Mouse (Mus musculus): ENCODE data around the gene Eif3k. TPM values are rescaled to one million over a fixed set of nuclear protein-coding genes. Genes with fewer than 3 reads are reported as not detected.

The Eif3k gene
- total and polyA plus RNA-seq, 3 experiments = 545 to 671 TPM; not detected in 1

GRCm38 (mm10) chr7:29019447-29020220 lies 38.0 kb upstream of the Eif3k start:
- no peaks in the 10 kb centered on the region for H3K27me3 ChIP-seq (ENCODE audit: control insufficient read depth in 1 of 2, insufficient read depth in 2 of 2, low read length in 2 of 2)
- H3K4me3 ChIP-seq (ENCODE audit: control insufficient read depth in 1 of 2, insufficient read depth in 1 of 2, low read depth in 2 of 2, low read length in 2 of 2) = no peak overlapping the region
- H3K9me3 ChIP-seq (replicated peaks; ENCODE audit: insufficient read depth, low read length) = no peaks in the 10 kb centered on the region
- no peak overlapping the region for H3K9ac ChIP-seq (ENCODE audit: control insufficient read depth, low read depth, low read length, poor library complexity, severe bottlenecking)
- H3K79me2 ChIP-seq (ENCODE audit: control insufficient read depth, insufficient read depth, low read length, poor library complexity) = no peaks in the 10 kb centered on the region
- TF ChIP-seq KAT2A (conservative IDR thresholded peaks at IDR 0.05; ENCODE audit: low read depth, low read length) = no peak
- no peak for TF ChIP-seq ZC3H11A (IDR thresholded peaks at IDR 0.05; ENCODE audit: low read depth, low read length)
- TF ChIP-seq ELF1 (IDR thresholded peaks at IDR 0.05; ENCODE audit: low read depth, low read length) = no peak
- no peak for TF ChIP-seq MYB (IDR thresholded peaks at IDR 0.05; ENCODE audit: low read depth, low read length)
- TF ChIP-seq RAD21 (IDR thresholded peaks at IDR 0.05; ENCODE audit: low read depth, low read length) = no peak
- TF ChIP-seq CHD2 (IDR thresholded peaks at IDR 0.05; ENCODE audit: low read length) = no peak
- TF ChIP-seq HCFC1 (IDR thresholded peaks at IDR 0.05; ENCODE audit: low read depth, low read length) = no peak
- TF ChIP-seq BHLHE40 (IDR thresholded peaks at IDR 0.05; ENCODE audit: borderline replicate concordance, low read depth, low read length) = no peak
- no peak for TF ChIP-seq USF2 (IDR thresholded peaks at IDR 0.05; ENCODE audit: borderline replicate concordance in 1 of 2, insufficient read depth in 1 of 2, low read depth in 1 of 2, low read length in 2 of 2)
- no peak for TF ChIP-seq MAX (IDR thresholded peaks at IDR 0.05; ENCODE audit: low read length)
- no peak for TF ChIP-seq UBTF (IDR thresholded peaks at IDR 0.05; ENCODE audit: borderline replicate concordance, insufficient read depth, low read depth, low read length)
- no peak for TF ChIP-seq EP300 (IDR thresholded peaks at IDR 0.05; ENCODE audit: low read depth in 1 of 2, low read length in 2 of 2)
- TF ChIP-seq MAFK (IDR thresholded peaks at IDR 0.05; ENCODE audit: borderline replicate concordance, low read depth, low read length) = no peak
- no peak for TF ChIP-seq GABPA (IDR thresholded peaks at IDR 0.05; ENCODE audit: low read depth, low read length)
- no peak for TF ChIP-seq CTCF (IDR thresholded peaks at IDR 0.05 in 2 of 3, conservative IDR thresholded peaks at IDR 0.05 in 1 of 3; ENCODE audit: control insufficient read depth in 1 of 3, insufficient read depth in 1 of 3, low read depth in 2 of 3, low read length in 3 of 3, poor library complexity in 1 of 3, severe bottlenecking in 1 of 3)
- TF ChIP-seq SMC3 (IDR thresholded peaks at IDR 0.05; ENCODE audit: low read depth, low read length) = no peak
- H3K4me1 ChIP-seq (ENCODE audit: control insufficient read depth in 1 of 2, insufficient read depth in 2 of 2, low read length in 2 of 2) = no peaks in the 10 kb centered on the region
- no peak for DNase-seq (ENCODE audit: low read depth, low spot score)
- no peak overlapping the region for H3K27ac ChIP-seq (ENCODE audit: control insufficient read depth, low read depth, low read length)
- no peaks in the 10 kb centered on the region for H3K36me3 ChIP-seq (ENCODE audit: control insufficient read depth in 1 of 2, insufficient read depth in 2 of 2, low read length in 2 of 2)

- DNase-seq (ENCODE audit: low read depth, low spot score) = no peak
- Histone ChIP-seq H3K79me2 (ENCODE audit: control insufficient read depth, insufficient read depth, low read length, poor library complexity) (no peaks in the 10 kb centered on the region), H3K36me3 (ENCODE audit: control insufficient read depth in 1 of 2, insufficient read depth in 2 of 2, low read length in 2 of 2) (no peaks in the 10 kb centered on the region), H3K27ac (ENCODE audit: control insufficient read depth, low read depth, low read length) (no peak overlapping the region), H3K4me3 (ENCODE audit: control insufficient read depth in 1 of 2, insufficient read depth in 1 of 2, low read depth in 2 of 2, low read length in 2 of 2) (no peak overlapping the region), H3K9me3 (replicated peaks; ENCODE audit: insufficient read depth, low read length) (no peaks in the 10 kb centered on the region), H3K9ac (ENCODE audit: control insufficient read depth, low read depth, low read length, poor library complexity, severe bottlenecking) (no peak overlapping the region), H3K4me1 (ENCODE audit: control insufficient read depth in 1 of 2, insufficient read depth in 2 of 2, low read length in 2 of 2) (no peaks in the 10 kb centered on the region), H3K27me3 (ENCODE audit: control insufficient read depth in 1 of 2, insufficient read depth in 2 of 2, low read length in 2 of 2) (no peaks in the 10 kb centered on the region)
- no peak for TF ChIP-seq TAL1 (IDR thresholded peaks at IDR 0.05; ENCODE audit: low read length)
- TF ChIP-seq E2F4 (IDR thresholded peaks at IDR 0.05; ENCODE audit: borderline replicate concordance, low read depth, low read length) = no peak
- no peak for TF ChIP-seq USF1 (IDR thresholded peaks at IDR 0.05; ENCODE audit: low read depth, low read length)
- no peak for TF ChIP-seq SIN3A (IDR thresholded peaks at IDR 0.05; ENCODE audit: low read length)
- TF ChIP-seq MAFK (IDR thresholded peaks at IDR 0.05; ENCODE audit: borderline replicate concordance, low read depth, low read length) = no peak
- TF ChIP-seq BHLHE40 (IDR thresholded peaks at IDR 0.05; ENCODE audit: borderline replicate concordance, low read depth, low read length) = no peak
- no peak for TF ChIP-seq KAT2A (conservative IDR thresholded peaks at IDR 0.05; ENCODE audit: low read depth, low read length)
- no peak for TF ChIP-seq MXI1 (IDR thresholded peaks at IDR 0.05; ENCODE audit: low read depth, low read length)
Observed at GRCm38 (mm10) chr7:29017222-29017621, 35.6 kb upstream of the Eif3k start.

Measured in MEL (cell line).